Mouse (Mus musculus) heart, postnatal 0 days (tissue): Measurements from ENCODE around the gene Ggt5.

Source experiments
- CTCF ChIP-seq: IDR thresholded peaks from 2 replicates; pipeline ENCODE4 v1.5.1; 2016; ENCODE audit warnings: antibody characterized with exemption, control low read depth, low read depth
- EP300 ChIP-seq: IDR thresholded peaks from 2 replicates; pipeline ENCODE4 v1.6.1; 2016; ENCODE audit warnings: antibody characterized with exemption, low read depth

DNA sequence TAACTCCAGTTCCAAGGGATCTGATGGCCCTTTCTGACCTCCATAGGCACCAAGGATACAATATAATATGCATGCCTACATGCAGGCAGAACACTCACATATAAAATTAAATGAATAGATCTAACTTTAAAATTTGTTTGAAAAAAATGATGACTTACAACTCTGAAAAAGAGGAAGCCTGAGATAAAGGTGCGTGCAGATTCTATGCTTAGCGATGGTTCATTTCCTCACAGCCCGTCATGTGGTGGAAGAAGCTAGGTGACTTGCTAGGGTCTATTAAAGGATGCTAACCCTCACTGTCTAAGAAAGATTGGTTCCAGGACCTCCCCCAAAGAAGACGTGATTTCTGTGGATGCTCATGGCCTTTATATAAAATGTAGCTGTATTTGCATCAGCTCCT is 26.9 kb downstream of the Ggt5 start:
- TF ChIP-seq CTCF (no peak), EP300 (no peak)
